Mouse (Mus musculus) midbrain, embryonic 15.5 days (tissue): ENCODE results near the gene Slc44a1. TPM values are rescaled to one million over a fixed set of nuclear protein-coding genes. Genes with fewer than 3 reads are reported as not detected.

Experiments
- ATAC-seq: fragments of 200-750 bp; cut with Nextera tagmentation; replicated peaks from 2 replicates; pipeline ENCODE4 v1.8.0; 2017; ENCODE audit warnings: moderate TSS enrichment
- H3K27ac ChIP-seq: fragments of 300-500 bp; sonication (generic); 2 replicates; pipeline ENCODE4 v1.5.1; 2015; ENCODE audit warnings: mild to moderate bottlenecking, inconsistent platforms
- H3K27me3 ChIP-seq: fragments of 300-500 bp; sonication (generic); replicated peaks from 2 replicates; pipeline ENCODE4 v1.6.1; 2015; ENCODE audit warnings: inconsistent platforms
- H3K36me3 ChIP-seq: fragments of 300-500 bp; sonication (generic); replicated peaks from 2 replicates; pipeline ENCODE4 v1.6.1; 2015; ENCODE audit warnings: inconsistent platforms
- H3K4me1 ChIP-seq: fragments of 300-500 bp; sonication (generic); 2 replicates; pipeline ENCODE4 v1.6.1; 2015; ENCODE audit warnings: inconsistent platforms
- H3K4me2 ChIP-seq: fragments of 300-500 bp; sonication (generic); 2 replicates; pipeline ENCODE4 v1.6.1; 2015; ENCODE audit warnings: inconsistent platforms, mild to moderate bottlenecking, moderate library complexity
- H3K4me3 ChIP-seq: fragments of 300-500 bp; sonication (generic); 2 replicates; pipeline ENCODE4 v1.5.1; 2015; ENCODE audit warnings: mild to moderate bottlenecking, inconsistent platforms
- H3K9ac ChIP-seq: fragments of 300-500 bp; sonication (generic); 2 replicates; pipeline ENCODE4 v1.6.1; 2015; ENCODE audit warnings: mild to moderate bottlenecking, inconsistent platforms
- H3K9me3 ChIP-seq: fragments of 300-500 bp; sonication (generic); 2 replicates; pipeline ENCODE4 v1.6.1; 2016; ENCODE audit warnings: inconsistent platforms
- WGBS: fragments of 180-500 bp; shearing (Covaris S2); methylation state at CpG from one replicate; pipeline ENCODE4 v1.1.7; 2015; ENCODE audit warnings: mixed read lengths; 5-methylcytosine and 5-hydroxymethylcytosine counted together
- polyA plus RNA-seq: library from polyadenylated mRNA; unstranded; fragments of >200 nt; fragmentation: Nextera tagmentation; extraction: Ambion mirVana; gene quantifications from 2 replicates; pipeline ENCODE4 v1.2.1, GENCODE M21; 2015

Gene Slc44a1
- polyA plus RNA-seq, 1 experiment from 2014 or later, result 10.6 TPM

GRCm38 (mm10) chr4:53438386-53438785, 1.8 kb upstream of the Slc44a1 start:
- H3K4me3 ChIP-seq, result no peak overlapping the region
- H3K27me3 ChIP-seq, result no peaks in the 10 kb centered on the region
- H3K27ac ChIP-seq, result no peak overlapping the region
- H3K4me2 ChIP-seq, result no peak overlapping the region
- H3K9me3 ChIP-seq, result no peaks in the 10 kb centered on the region
- H3K4me1 ChIP-seq, result peaks cover 22% of the 10 kb centered on the region
- WGBS, result 73% methylated on average over 2 of the region's 2 CpGs
- no peak for ATAC-seq
- no peaks in the 10 kb centered on the region for H3K36me3 ChIP-seq
- no peak overlapping the region for H3K9ac ChIP-seq

- no peak for ATAC-seq
- H3K27me3 ChIP-seq, result no peaks in the 10 kb centered on the region
- no peaks in the 10 kb centered on the region for H3K36me3 ChIP-seq
- no peak overlapping the region for H3K9ac ChIP-seq
- peak overlapping the region; percentile 80 for H3K4me2 ChIP-seq
- no peak overlapping the region; the same call in 1 of the 2 replicates for H3K4me3 ChIP-seq
- H3K27ac ChIP-seq, result no peak overlapping the region
- H3K4me1 ChIP-seq, result peaks cover 22% of the 10 kb centered on the region
- 84% methylated on average over 7 of the region's 7 CpGs for WGBS
- H3K9me3 ChIP-seq, result no peaks in the 10 kb centered on the region
Measured at GRCm38 (mm10) chr4:53438836-53439480, 1.3 kb upstream of the Slc44a1 start.

- H3K9ac ChIP-seq, result peak overlapping the region; percentile 67
- peak overlapping the region; percentile 84 for H3K27ac ChIP-seq
- peak overlapping the region; percentile 80 for H3K4me3 ChIP-seq
- 18% methylated on average over 9 of the region's 9 CpGs for WGBS
- peaks cover 22% of the 10 kb centered on the region for H3K4me1 ChIP-seq
- no peaks in the 10 kb centered on the region for H3K9me3 ChIP-seq
- no peaks in the 10 kb centered on the region for H3K36me3 ChIP-seq
- no peaks in the 10 kb centered on the region for H3K27me3 ChIP-seq
- ATAC-seq, result no peak
- H3K4me2 ChIP-seq, result peak overlapping the region; percentile 80
Measured at GRCm38 (mm10) chr4:53439636-53440009, 590 bp upstream of the Slc44a1 start.

GRCm38 (mm10) chr4:53440816-53441571, 781 bp downstream of the Slc44a1 start:
- under 1% methylated on average over 42 of the region's 45 CpGs for WGBS
- Histone ChIP-seq H3K27me3 (no peaks in the 10 kb centered on the region), H3K9ac (peak overlapping the region; percentile 67), H3K4me3 (peak overlapping the region; percentile 80), H3K4me1 (peaks cover 22% of the 10 kb centered on the region), H3K4me2 (peak overlapping the region; percentile 80), H3K27ac (peak overlapping the region; percentile 84), H3K9me3 (no peaks in the 10 kb centered on the region), H3K36me3 (no peaks in the 10 kb centered on the region)
- ATAC-seq, result peak; percentile 15

GRCm38 (mm10) chr4:53441683-53442082, 1.5 kb downstream of the Slc44a1 start:
- H3K4me1 ChIP-seq, result peaks cover 22% of the 10 kb centered on the region
- ATAC-seq, result no peak
- no peaks in the 10 kb centered on the region for H3K27me3 ChIP-seq
- no peak overlapping the region for H3K27ac ChIP-seq
- H3K9ac ChIP-seq, result peak overlapping the region; percentile 67
- H3K9me3 ChIP-seq, result no peaks in the 10 kb centered on the region
- peak overlapping the region; percentile 80 for H3K4me3 ChIP-seq
- 30% methylated on average over 4 of the region's 4 CpGs for WGBS
- H3K36me3 ChIP-seq, result no peaks in the 10 kb centered on the region
- H3K4me2 ChIP-seq, result peak overlapping the region; percentile 80

- H3K27me3 ChIP-seq, result no peaks in the 10 kb centered on the region
- no peak overlapping the region for H3K27ac ChIP-seq
- ATAC-seq, result no peak
- H3K9me3 ChIP-seq, result no peaks in the 10 kb centered on the region
- H3K4me1 ChIP-seq, result peaks cover 18% of the 10 kb centered on the region
- no peak overlapping the region for H3K9ac ChIP-seq
- no peak overlapping the region for H3K4me3 ChIP-seq
- WGBS, result 87% methylated on average over 3 of the region's 3 CpGs
- no peak overlapping the region for H3K4me2 ChIP-seq
- H3K36me3 ChIP-seq, result no peaks in the 10 kb centered on the region
Measured at GRCm38 (mm10) chr4:53446216-53446615, 6.0 kb downstream of the Slc44a1 start.

GRCm38 (mm10) chr4:53447773-53448172, 7.6 kb downstream of the Slc44a1 start:
- 90% methylated on average over 4 of the region's 4 CpGs for WGBS

GRCm38 (mm10) chr4:53450736-53451135, 10.5 kb downstream of the Slc44a1 start:
- Histone ChIP-seq H3K9ac (no peak overlapping the region), H3K36me3 (no peaks in the 10 kb centered on the region), H3K4me2 (no peak overlapping the region), H3K27ac (no peak overlapping the region), H3K4me1 (peaks cover 6% of the 10 kb centered on the region; the same call in 1 of the 2 replicates), H3K9me3 (no peaks in the 10 kb centered on the region), H3K27me3 (no peaks in the 10 kb centered on the region), H3K4me3 (no peak overlapping the region)
- 66% methylated on average over 7 of the region's 7 CpGs for WGBS
- ATAC-seq, result no peak

More at GRCm38 (mm10) chr4:53447773-53448172, 7.6 kb downstream of the Slc44a1 start:
- ATAC-seq, result no peak
- Histone ChIP-seq H3K27me3 (no peaks in the 10 kb centered on the region), H3K4me2 (no peak overlapping the region), H3K4me3 (no peak overlapping the region), H3K27ac (no peak overlapping the region), H3K36me3 (no peaks in the 10 kb centered on the region), H3K4me1 (peaks cover 5% of the 10 kb centered on the region), H3K9me3 (no peaks in the 10 kb centered on the region), H3K9ac (no peak overlapping the region)

GRCm38 (mm10) chr4:53451887-53452286, 11.7 kb downstream of the Slc44a1 start:
- no peak overlapping the region for H3K27ac ChIP-seq
- no peak overlapping the region for H3K4me3 ChIP-seq
- peaks cover 6% of the 10 kb centered on the region; the same call in 1 of the 2 replicates for H3K4me1 ChIP-seq
- H3K9me3 ChIP-seq, result no peaks in the 10 kb centered on the region
- no peak for ATAC-seq
- WGBS, result 69% methylated on average over 4 of the region's 4 CpGs
- no peak overlapping the region for H3K9ac ChIP-seq
- no peaks in the 10 kb centered on the region for H3K36me3 ChIP-seq
- no peaks in the 10 kb centered on the region for H3K27me3 ChIP-seq
- H3K4me2 ChIP-seq, result no peak overlapping the region

GRCm38 (mm10) chr4:53452457-53452856, 12.2 kb downstream of the Slc44a1 start:
- 92% methylated on average over 1 of the region's 1 CpGs for WGBS
- H3K9ac ChIP-seq, result no peak overlapping the region
- H3K9me3 ChIP-seq, result no peaks in the 10 kb centered on the region
- H3K27ac ChIP-seq, result no peak overlapping the region
- H3K27me3 ChIP-seq, result no peaks in the 10 kb centered on the region
- H3K4me1 ChIP-seq, result peaks cover 6% of the 10 kb centered on the region; the same call in 1 of the 2 replicates
- ATAC-seq, result no peak
- no peak overlapping the region for H3K4me2 ChIP-seq
- no peaks in the 10 kb centered on the region for H3K36me3 ChIP-seq
- H3K4me3 ChIP-seq, result no peak overlapping the region

GRCm38 (mm10) chr4:53452976-53453889, 13.0 kb downstream of the Slc44a1 start:
- Histone ChIP-seq H3K27ac (no peak overlapping the region), H3K9ac (no peak overlapping the region), H3K9me3 (no peaks in the 10 kb centered on the region), H3K4me3 (no peak overlapping the region), H3K36me3 (no peaks in the 10 kb centered on the region), H3K4me2 (no peak overlapping the region), H3K4me1 (peaks cover 6% of the 10 kb centered on the region; the same call in 1 of the 2 replicates), H3K27me3 (no peaks in the 10 kb centered on the region)
- ATAC-seq, result no peak
- WGBS, result 50% methylated on average over 10 of the region's 10 CpGs

GRCm38 (mm10) chr4:53455885-53456284, 15.7 kb downstream of the Slc44a1 start:
- no peak overlapping the region for H3K4me3 ChIP-seq
- peaks cover 2% of the 10 kb centered on the region; the same call in 1 of the 2 replicates for H3K4me1 ChIP-seq
- H3K27me3 ChIP-seq, result no peaks in the 10 kb centered on the region
- no peak overlapping the region for H3K4me2 ChIP-seq
- no peak overlapping the region for H3K27ac ChIP-seq
- no peaks in the 10 kb centered on the region for H3K9me3 ChIP-seq
- H3K9ac ChIP-seq, result no peak overlapping the region
- no peak for ATAC-seq
- WGBS, result 89% methylated on average over 2 of the region's 2 CpGs
- H3K36me3 ChIP-seq, result no peaks in the 10 kb centered on the region
